Mouse (Mus musculus) liver, adult 2 months (tissue): ENCODE results near the gene Irak3. TPM values are rescaled to one million over a fixed set of nuclear protein-coding genes. Genes with fewer than 3 reads are reported as not detected.
A peak's percentile ranks its signal among the peaks of the same experiment; 100 is the strongest.

Source experiments
- DNase-seq: peaks from one replicate; pipeline ENCODE4 v3.0.0-alpha.2; 2011; ENCODE audit warnings: low read depth, low spot score; ENCODE audit errors: extremely low read depth
- H3K27ac ChIP-seq: fragments of 200-500 bp; replicated peaks from 2 replicates; pipeline ENCODE4 v1.5.1; 2012; ENCODE audit warnings: low read depth, mild to moderate bottlenecking, control low read depth, inconsistent platforms, low read length; ENCODE audit not compliant: insufficient read depth
- H3K27me3 ChIP-seq: fragments of 200-500 bp; 2 replicates; pipeline ENCODE4 v1.6.1; 2012; ENCODE audit warnings: mild to moderate bottlenecking, moderate library complexity, low read length, inconsistent platforms; ENCODE audit not compliant: control insufficient read depth, insufficient read depth
- H3K36me3 ChIP-seq: fragments of 200-500 bp; 2 replicates; pipeline ENCODE4 v1.6.1; 2012; ENCODE audit warnings: low read length, inconsistent platforms; ENCODE audit not compliant: control insufficient read depth, insufficient read depth
- H3K4me1 ChIP-seq: fragments of 200-500 bp; 2 replicates; pipeline ENCODE4 v1.6.1; 2011; ENCODE audit warnings: low read length; ENCODE audit not compliant: control insufficient read depth, insufficient read depth
- H3K4me3 ChIP-seq: fragments of 200-500 bp; 2 replicates; pipeline ENCODE4 v1.5.1; 2011; ENCODE audit warnings: low read depth, mild to moderate bottlenecking, control low read depth, low read length, moderate library complexity; ENCODE audit not compliant: insufficient read depth
- H3K79me2 ChIP-seq: fragments of 200-500 bp; 2 replicates; pipeline ENCODE4 v1.6.1; 2012; ENCODE audit warnings: inconsistent platforms, mild to moderate bottlenecking, low read length, moderate library complexity; ENCODE audit not compliant: control insufficient read depth, insufficient read depth
- H3K9ac ChIP-seq: fragments of 200-500 bp; 2 replicates; pipeline ENCODE4 v1.6.1; 2012; ENCODE audit warnings: low read depth, mild to moderate bottlenecking, control low read depth, inconsistent platforms, low read length
- CTCF ChIP-seq: fragments of 200-500 bp; IDR thresholded peaks from 2 replicates; pipeline ENCODE4 v1.5.1; 2011; ENCODE audit warnings: low read depth, low read length, control low read depth
- POLR2A ChIP-seq: fragments of 200-500 bp; IDR thresholded peaks from 2 replicates; pipeline ENCODE4 v1.6.1; 2011; ENCODE audit warnings: low read length, control low read depth; ENCODE audit not compliant: insufficient read depth; ENCODE audit errors: extremely low read depth
- WGBS: fragments of 180-500 bp; shearing (Covaris S2); methylation state at CpG from one replicate; pipeline ENCODE4 v1.1.7; 2018; 5-methylcytosine and 5-hydroxymethylcytosine counted together
- polyA plus RNA-seq: library from polyadenylated mRNA; depleted of rRNA; stranded (reverse); fragments of >200 nt; gene quantifications from 2 replicates; pipeline ENCODE4 v1.2.3, GENCODE M21; 2012
- total RNA-seq: library from RNA; depleted of rRNA; stranded (reverse); fragments of >200 nt; gene quantifications from 2 replicates; pipeline ENCODE4 v1.2.3, GENCODE M21; 2014

Irak3 gene
- total and polyA plus RNA-seq, 2 experiments: 0.49 to 1.1 TPM

- no peaks in the 10 kb centered on the region for H3K36me3 ChIP-seq
- H3K9ac ChIP-seq: no peak overlapping the region
- no peaks in the 10 kb centered on the region for H3K27me3 ChIP-seq
- H3K4me1 ChIP-seq: peaks cover 5% of the 10 kb centered on the region
- H3K4me3 ChIP-seq: peak overlapping the region; percentile 27
- TF ChIP-seq CTCF (no peak), POLR2A (no peak)
- 32% methylated on average over 6 of the region's 6 CpGs for WGBS
- H3K79me2 ChIP-seq: peaks cover 16% of the 10 kb centered on the region; the same call in 1 of the 2 replicates
- no peak overlapping the region for H3K27ac ChIP-seq
- peak; percentile 25 for DNase-seq
Observed at GRCm38 (mm10) chr10:120209539-120209925, 7.6 kb upstream of the Irak3 start.

DNA sequence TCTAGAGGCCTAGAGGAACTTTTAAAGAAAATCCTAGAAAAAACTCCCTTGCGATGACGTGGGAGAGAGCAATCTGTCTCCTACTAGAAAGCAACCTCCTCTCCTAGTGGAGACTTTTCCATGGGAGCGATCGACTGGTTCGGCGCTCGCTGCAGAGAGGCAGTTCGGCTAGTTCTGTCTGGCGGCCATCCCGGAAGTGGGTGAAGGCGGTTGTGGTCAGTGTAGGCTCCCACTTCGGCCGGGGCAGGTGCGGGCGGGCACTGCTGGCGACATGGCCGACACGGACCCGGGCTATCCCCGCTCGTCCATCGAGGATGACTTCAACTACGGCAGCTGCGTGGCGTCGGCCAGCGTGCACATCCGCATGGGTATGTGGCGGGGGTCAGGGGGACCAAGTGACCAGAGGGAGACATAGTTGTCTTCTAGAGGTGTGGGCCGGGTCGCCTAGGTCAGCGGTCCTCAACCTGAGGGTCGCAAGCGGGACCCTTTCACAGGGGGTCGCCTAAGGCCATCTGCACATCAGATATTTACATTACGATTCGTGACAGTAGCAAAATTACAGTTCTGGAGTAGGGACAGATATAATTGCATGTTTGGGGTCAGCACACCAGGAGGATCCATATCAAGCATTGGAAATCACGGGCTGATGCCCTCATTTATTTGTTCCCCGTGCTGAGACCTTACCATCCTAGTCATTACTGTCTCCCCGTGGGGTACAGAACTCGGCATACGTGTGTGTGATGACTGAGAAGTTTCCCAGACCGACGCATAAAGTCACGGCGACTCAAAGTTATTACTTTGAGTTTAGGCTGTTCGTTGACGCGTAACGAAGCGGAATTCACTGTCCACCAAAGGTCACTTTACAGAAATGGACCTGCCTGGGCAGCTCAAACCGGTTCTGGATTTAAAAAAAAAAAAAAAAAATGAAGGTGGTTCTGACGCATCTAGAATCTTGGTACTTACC, 6.9 kb upstream of the Irak3 start:
- no peaks in the 10 kb centered on the region for H3K27me3 ChIP-seq
- DNase-seq: peak; percentile 78
- H3K27ac ChIP-seq: peak overlapping the region; percentile 41; the same call in 1 of the 2 replicates
- WGBS: under 1% methylated on average over 53 of the region's 53 CpGs
- peak overlapping the region; percentile 83 for H3K4me3 ChIP-seq
- peaks cover 16% of the 10 kb centered on the region; the same call in 1 of the 2 replicates for H3K79me2 ChIP-seq
- TF ChIP-seq POLR2A: peak; percentile 75
- peak; percentile 51 for TF ChIP-seq CTCF
- H3K4me1 ChIP-seq: peaks cover 5% of the 10 kb centered on the region
- H3K36me3 ChIP-seq: no peaks in the 10 kb centered on the region
- H3K9ac ChIP-seq: peak overlapping the region; percentile 97

DNA sequence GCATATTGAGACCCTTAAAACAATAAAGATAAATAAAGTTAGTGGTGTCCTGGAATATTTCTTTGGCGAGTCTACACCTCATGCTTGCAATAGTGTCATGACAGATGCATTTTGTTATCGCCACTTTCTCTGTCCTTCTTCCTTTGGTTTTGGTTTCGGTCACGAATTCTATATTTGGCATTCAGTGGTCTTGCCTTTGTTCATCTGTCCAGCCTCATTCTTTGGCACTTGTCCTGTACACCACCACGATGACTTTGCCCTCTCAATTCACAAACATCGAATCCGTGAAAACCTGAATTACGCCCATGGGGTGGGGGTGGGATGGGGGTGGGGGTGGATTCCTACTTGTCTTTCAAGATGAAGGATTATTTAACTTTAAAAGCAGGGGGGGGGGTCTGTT, 6.1 kb upstream of the Irak3 start:
- Histone ChIP-seq H3K36me3 (no peaks in the 10 kb centered on the region), H3K79me2 (peaks cover 16% of the 10 kb centered on the region; the same call in 1 of the 2 replicates), H3K27me3 (no peaks in the 10 kb centered on the region), H3K4me1 (peaks cover 5% of the 10 kb centered on the region), H3K27ac (no peak overlapping the region), H3K4me3 (peak overlapping the region; percentile 24; the same call in 1 of the 2 replicates), H3K9ac (no peak overlapping the region)
- DNase-seq: no peak
- WGBS: 81% methylated on average over 8 of the region's 8 CpGs
- no peak for TF ChIP-seq POLR2A
- TF ChIP-seq CTCF: no peak

- TF ChIP-seq CTCF: no peak
- no peak for TF ChIP-seq POLR2A
- 82% methylated on average over 13 of the region's 13 CpGs for WGBS
Observed at GRCm38 (mm10) chr10:120204591-120205210, 2.8 kb upstream of the Irak3 start.

GRCm38 (mm10) chr10:120202467-120203250, 729 bp upstream of the Irak3 start:
- 73% methylated on average over 16 of the region's 16 CpGs for WGBS
- Histone ChIP-seq H3K79me2 (no peaks in the 10 kb centered on the region), H3K4me3 (no peak overlapping the region), H3K27me3 (no peaks in the 10 kb centered on the region), H3K4me1 (0 out of 2 replicates have a peak, but pooled peaks cover 1% of the 10 kb centered on the region), H3K36me3 (no peaks in the 10 kb centered on the region), H3K9ac (no peak overlapping the region), H3K27ac (no peak overlapping the region)
- TF ChIP-seq CTCF: no peak
- no peak for TF ChIP-seq POLR2A
- no peak for DNase-seq

More at GRCm38 (mm10) chr10:120204591-120205210, 2.8 kb upstream of the Irak3 start:
- Histone ChIP-seq H3K4me3 (no peak overlapping the region), H3K79me2 (peaks cover 7% of the 10 kb centered on the region; the same call in 1 of the 2 replicates), H3K27me3 (no peaks in the 10 kb centered on the region), H3K9ac (no peak overlapping the region), H3K27ac (no peak overlapping the region), H3K36me3 (no peaks in the 10 kb centered on the region), H3K4me1 (peaks cover 4% of the 10 kb centered on the region)
- DNase-seq: no peak
